Mouse (Mus musculus) erythroblast, adult 5-6 weeks (primary cell): ENCODE results near the gene 1700025G04Rik. TPM values are rescaled to one million over a fixed set of nuclear protein-coding genes. Genes with fewer than 3 reads are reported as not detected.

Experiments used
- ATAC-seq: replicated peaks from 2 replicates; pipeline ENCODE4 v1.8.0; 2016; ENCODE audit warnings: moderate number of reproducible peaks, mild to moderate bottlenecking, moderate TSS enrichment, inconsistent platforms; ENCODE audit not compliant: poor library complexity, low FRiP score, severe bottlenecking
- total RNA-seq, 2 experiments: library from RNA; stranded (forward) in 1 of 2; stranded (reverse) in 1 of 2; fragments of 150-400 nt in 1 of 2; fragments of 200-764, 138-1000 nt in 1 of 2; gene quantifications; 2 replicates each; pipeline versions ENCODE4 v1.2.3 to v1.2.4; 2015 to 2017; ENCODE audit warnings: low replicate concordance in 2 of 2

1700025G04Rik gene
- total RNA-seq (2015; ENCODE audit: low replicate concordance): 0.84 and 9.0 TPM in 2 replicates
- total RNA-seq (2017; ENCODE audit: low replicate concordance): 1.4 and 9.0 TPM in 2 replicates

- ATAC-seq: no peak
Measured at GRCm38 (mm10) chr1:152090018-152090553, at the start of gene 1700025G04Rik. 1700025G04Rik (minus strand) TSS chr1:152090125.

- no peak for ATAC-seq
Measured at GRCm38 (mm10) chr1:152139496-152139895, 49.6 kb upstream of the 1700025G04Rik start.

- no peak for ATAC-seq
Measured at GRCm38 (mm10) chr1:152130029-152130727, 40.3 kb upstream of the 1700025G04Rik start.

- ATAC-seq: no peak
Measured at GRCm38 (mm10) chr1:152125451-152125850, 35.5 kb upstream of the 1700025G04Rik start.

- ATAC-seq: no peak
Measured at GRCm38 (mm10) chr1:152110123-152110522, 20.2 kb upstream of the 1700025G04Rik start.

GRCm38 (mm10) chr1:152106136-152106535 lies 16.2 kb upstream of the 1700025G04Rik start:
- ATAC-seq: no peak

- ATAC-seq: no peak
Measured at GRCm38 (mm10) chr1:152105246-152105645, 15.3 kb upstream of the 1700025G04Rik start.

GRCm38 (mm10) chr1:152101746-152102145 lies 11.8 kb upstream of the 1700025G04Rik start:
- ATAC-seq: no peak

- ATAC-seq: no peak
Measured at GRCm38 (mm10) chr1:152096045-152096444, 6.1 kb upstream of the 1700025G04Rik start.

GRCm38 (mm10) chr1:152090564-152091545 lies 930 bp upstream of the 1700025G04Rik start:
- ATAC-seq: no peak

GRCm38 (mm10) chr1:152089526-152089925 lies 399 bp downstream of the 1700025G04Rik start:
- ATAC-seq: no peak

GRCm38 (mm10) chr1:152088791-152089401 lies 1.0 kb downstream of the 1700025G04Rik start:
- ATAC-seq: no peak

GRCm38 (mm10) chr1:152088030-152088429 lies 1.9 kb downstream of the 1700025G04Rik start:
- no peak for ATAC-seq

- ATAC-seq: no peak
Measured at GRCm38 (mm10) chr1:152086951-152087350, 3.0 kb downstream of the 1700025G04Rik start.

GRCm38 (mm10) chr1:152085561-152085960 lies 4.4 kb downstream of the 1700025G04Rik start:
- no peak for ATAC-seq

GRCm38 (mm10) chr1:152084638-152085345 lies 5.1 kb downstream of the 1700025G04Rik start:
- ATAC-seq: no peak

- ATAC-seq: no peak
Measured at GRCm38 (mm10) chr1:152081954-152082711, 7.8 kb downstream of the 1700025G04Rik start.

GRCm38 (mm10) chr1:152081121-152081520 lies 8.8 kb downstream of the 1700025G04Rik start:
- no peak for ATAC-seq

- no peak for ATAC-seq
Measured at GRCm38 (mm10) chr1:152080244-152080643, 9.7 kb downstream of the 1700025G04Rik start.
